Mouse (Mus musculus) embryo, embryonic 10.5 days (tissue): ENCODE measurements around the gene Grid1.

Experiments
- DNase-seq: peaks from one replicate; pipeline ENCODE4 v3.0.0-alpha.2; 2015; ENCODE audit warnings: low spot score

Gene Grid1

GRCm38 (mm10) chr14:35219021-35219420 is 399.1 kb downstream of the Grid1 start:
- no peak for DNase-seq

GRCm38 (mm10) chr14:35222196-35222595 is 402.3 kb downstream of the Grid1 start:
- DNase-seq, result no peak

GRCm38 (mm10) chr14:35227581-35227980 is 407.7 kb downstream of the Grid1 start:
- DNase-seq, result no peak

GRCm38 (mm10) chr14:35231384-35231783 is 411.5 kb downstream of the Grid1 start:
- DNase-seq, result no peak

- DNase-seq, result no peak
These were observed 423.0 kb downstream of the Grid1 start for GRCm38 (mm10) chr14:35242882-35243281.

- no peak for DNase-seq
These were observed 425.1 kb downstream of the Grid1 start for GRCm38 (mm10) chr14:35244776-35245548.

- DNase-seq, result no peak
These were observed 430.5 kb downstream of the Grid1 start for GRCm38 (mm10) chr14:35250412-35250811.

GRCm38 (mm10) chr14:35254477-35254876 is 434.6 kb downstream of the Grid1 start:
- no peak for DNase-seq

GRCm38 (mm10) chr14:35270260-35270659 is 450.4 kb downstream of the Grid1 start:
- no peak for DNase-seq

GRCm38 (mm10) chr14:35309201-35309600 is 489.3 kb downstream of the Grid1 start:
- no peak for DNase-seq

GRCm38 (mm10) chr14:35313380-35314299 is 493.7 kb downstream of the Grid1 start:
- DNase-seq, result peak; percentile 59

GRCm38 (mm10) chr14:35326306-35326705 is 506.4 kb downstream of the Grid1 start:
- peak; percentile 49 for DNase-seq

GRCm38 (mm10) chr14:35336561-35336960 is 516.7 kb downstream of the Grid1 start:
- DNase-seq, result no peak

- DNase-seq, result no peak
These were observed 536.1 kb downstream of the Grid1 start for GRCm38 (mm10) chr14:35356011-35356410.

GRCm38 (mm10) chr14:35356480-35357085 is 536.7 kb downstream of the Grid1 start:
- DNase-seq, result no peak

- DNase-seq, result no peak
These were observed 538.4 kb downstream of the Grid1 start for GRCm38 (mm10) chr14:35358136-35358821.

- DNase-seq, result no peak
These were observed 545.5 kb downstream of the Grid1 start for GRCm38 (mm10) chr14:35365177-35365944.

GRCm38 (mm10) chr14:35374374-35374773 is 554.5 kb downstream of the Grid1 start:
- no peak for DNase-seq

GRCm38 (mm10) chr14:35393591-35393990 is 573.7 kb downstream of the Grid1 start:
- DNase-seq, result no peak

- no peak for DNase-seq
These were observed 584.5 kb downstream of the Grid1 start for GRCm38 (mm10) chr14:35404249-35404908.

- no peak for DNase-seq
These were observed 610.4 kb downstream of the Grid1 start for GRCm38 (mm10) chr14:35430259-35430658.
